Mouse (Mus musculus): ENCODE measurements around the gene Socs2.

DNA sequence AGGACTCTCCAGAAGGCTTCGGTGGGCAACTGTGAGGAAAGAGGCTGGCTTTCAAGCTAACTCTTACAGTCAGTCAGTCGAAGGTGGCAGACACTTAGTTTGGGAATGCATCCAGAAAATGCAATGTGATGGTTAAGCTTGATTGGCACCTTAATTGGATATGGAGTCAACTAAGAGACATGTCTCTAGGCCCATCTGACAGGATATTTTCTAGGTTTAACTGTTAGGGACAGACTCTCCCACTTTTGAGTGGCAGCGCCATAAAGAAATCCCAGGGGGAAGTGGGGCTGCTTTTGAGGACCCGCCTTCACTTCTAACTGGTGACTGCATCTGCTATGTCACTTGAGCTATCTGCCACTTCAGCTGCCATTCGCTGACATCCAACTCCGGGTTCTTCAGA, 43.6 kb downstream of the Socs2 start:
- TF ChIP-seq CTCF (IDR thresholded peaks at IDR 0.05; ENCODE audit: borderline replicate concordance, extremely low read depth, insufficient read depth, insufficient read length) (no peak), POLR2A (IDR thresholded peaks at IDR 0.05; ENCODE audit: borderline replicate concordance, extremely low read depth, insufficient read depth, insufficient read length, poor library complexity, severe bottlenecking) (no peak)
